In genomic region chr3:129220681-129221379, GRCm38 (mm10) we compare ENCODE assay signal across 12 mouse cellular contexts. TPM values are rescaled to one million over a fixed set of nuclear protein-coding genes. Genes with fewer than 3 reads are reported as not detected.
A peak's percentile ranks its signal among the peaks of the same experiment; 100 is the strongest.
DNase-seq lines count a peak whose midpoint lies in the region; ATAC-seq lines count a peak whose summit lies in the region.
"Had no signal": no experiment of that assay in that cellular context is flagged by ENCODE, and none has a peak within 500 bp of the region (broad histone marks: within the 10 kb centered on the region; RNA-seq: fewer than 3 reads in every experiment).

No protein-coding gene starts in this region.

- H3K27ac ChIP-seq in heart, embryonic 16.5 days (ENCODE audit: low read length) = peak overlapping the region; percentile 39
- peak overlapping the region; percentile 40; the same call in 1 of the 2 replicates for H3K27ac ChIP-seq in embryonic facial prominence, embryonic 10.5 days (replicated peaks)
- no peak overlapping the region for H3K27ac ChIP-seq in kidney, embryonic 14.5 days (ENCODE audit: low read depth, low read length)
- H3K27ac ChIP-seq: layer of hippocampus, adult 2 months; lung, embryonic 15.5 days; neural tube, embryonic 13.5 days had no signal

- H3K4me2 ChIP-seq in heart, embryonic 16.5 days (ENCODE audit: low read depth, low read length) = peak overlapping the region; percentile 49
- H3K4me2 ChIP-seq in kidney, embryonic 14.5 days (replicated peaks; ENCODE audit: low read depth, low read length) = no peak overlapping the region
- H3K4me2 ChIP-seq: lung, embryonic 15.5 days; neural tube, embryonic 13.5 days had no signal

- H3K9ac ChIP-seq in heart, embryonic 16.5 days (ENCODE audit: low read length) = peak overlapping the region; percentile 43; the same call in 1 of the 2 replicates
- no peak overlapping the region for H3K9ac ChIP-seq in kidney, embryonic 14.5 days (ENCODE audit: low read depth, low read length)
- H3K9ac ChIP-seq: lung, embryonic 15.5 days; neural tube, embryonic 13.5 days had no signal

- H3K9me3 ChIP-seq in heart, embryonic 16.5 days (replicated peaks; ENCODE audit: control insufficient read depth, low read length) = no peaks in the 10 kb centered on the region
- H3K9me3 ChIP-seq in embryonic facial prominence, embryonic 10.5 days = no peaks in the 10 kb centered on the region
- no peaks in the 10 kb centered on the region for H3K9me3 ChIP-seq in kidney, embryonic 14.5 days (ENCODE audit: control insufficient read depth, low read length)
- H3K9me3 ChIP-seq: lung, embryonic 15.5 days; neural tube, embryonic 13.5 days had no signal

- peaks cover 59% of the 10 kb centered on the region for H3K27me3 ChIP-seq in heart, embryonic 16.5 days (ENCODE audit: control insufficient read depth, insufficient read depth, low read length)
- peaks cover 100% of the 10 kb centered on the region for H3K27me3 ChIP-seq in embryonic facial prominence, embryonic 10.5 days (replicated peaks; ENCODE audit: low read depth, poor library complexity, severe bottlenecking)
- H3K27me3 ChIP-seq in kidney, embryonic 14.5 days (ENCODE audit: control insufficient read depth, insufficient read depth, low read length) = peaks cover 87% of the 10 kb centered on the region

- peak overlapping the region; percentile 8 for H3K4me3 ChIP-seq in heart, embryonic 16.5 days (ENCODE audit: low read length)
- 0 out of 2 replicates have a peak overlapping the region, but pooled peaks have one; percentile 9 for H3K4me3 ChIP-seq in embryonic facial prominence, embryonic 10.5 days
- H3K4me3 ChIP-seq in kidney, embryonic 14.5 days (ENCODE audit: low read length) = peak overlapping the region; percentile 3; the same call in 1 of the 2 replicates
- H3K4me3 ChIP-seq: layer of hippocampus, adult 2 months; lung, embryonic 15.5 days; neural tube, embryonic 13.5 days had no signal

- WGBS in heart, embryonic 16.5 days = 15% methylated on average over 24 of the region's 24 CpGs
- WGBS in embryonic facial prominence, embryonic 10.5 days = 1% methylated on average over 24 of the region's 24 CpGs
- WGBS in kidney, embryonic 14.5 days = 2% methylated on average over 24 of the region's 24 CpGs

- no peak for ATAC-seq in heart, embryonic 16.5 days (replicated peaks; ENCODE audit: extremely low read depth, insufficient read depth, low FRiP score)
- ATAC-seq in kidney, embryonic 14.5 days (ENCODE audit: low FRiP score, low TSS enrichment) = 0 out of 2 replicates have a peak, but pooled peaks have one; percentile 8

- H3K4me1 ChIP-seq in heart, embryonic 16.5 days (ENCODE audit: control insufficient read depth, insufficient read depth, low read length) = 0 out of 2 replicates have a peak, but pooled peaks cover 5% of the 10 kb centered on the region
- H3K4me1 ChIP-seq in embryonic facial prominence, embryonic 10.5 days = peaks cover 44% of the 10 kb centered on the region
- H3K4me1 ChIP-seq in kidney, embryonic 14.5 days (ENCODE audit: control insufficient read depth, insufficient read depth, low read length) = peaks cover 10% of the 10 kb centered on the region; the same call in 1 of the 2 replicates

- no peaks in the 10 kb centered on the region for H3K36me3 ChIP-seq in heart, embryonic 16.5 days (ENCODE audit: control insufficient read depth, insufficient read depth)
- H3K36me3 ChIP-seq in embryonic facial prominence, embryonic 10.5 days (replicated peaks) = no peaks in the 10 kb centered on the region
- H3K36me3 ChIP-seq in kidney, embryonic 14.5 days (ENCODE audit: control insufficient read depth, insufficient read depth, low read length) = no peaks in the 10 kb centered on the region
- H3K36me3 ChIP-seq: lung, embryonic 15.5 days; neural tube, embryonic 13.5 days had no signal

- DNase-seq in heart, adult 18-20 months = no peak
- DNase-seq in embryonic facial prominence, embryonic 10.5 days (ENCODE audit: low spot score) = peak; percentile 57
- DNase-seq in retina, embryonic 14.5 days (ENCODE audit: low spot score) = peak; percentile 34
- DNase-seq in thymus, postnatal 14 days = no peak
- no peak for DNase-seq in thymus, adult 18-20 months
- no peak for DNase-seq in spleen, adult 18-20 months
- DNase-seq: cerebellum, adult 2 months had no signal

RNA-seq across cellular contexts. Expression of gene Pitx2, which starts 21.2 kb away (rescaled TPM):
- 16.3 and 26.9 TPM in 2 replicates for polyA plus RNA-seq in heart, embryonic 16.5 days (2015; fragmentation: Nextera tagmentation; extraction: Ambion mirVana)
- under 1 TPM; 0.36 to 0.50 TPM for total RNA-seq in heart, adult 18-20 months (2021)
- 41.4 and 43.8 TPM in 2 replicates for polyA plus RNA-seq in embryonic facial prominence, embryonic 10.5 days (2016; fragmentation: Nextera tagmentation; extraction: Ambion mirVana)
- 1.7 and 1.8 TPM in 2 replicates for polyA plus RNA-seq in kidney, embryonic 14.5 days (2014; fragmentation: Nextera tagmentation; extraction: Ambion mirVana)
- total RNA-seq: layer of hippocampus, adult 2 months had no signal

Comparison
In these comparisons a context has a peak if more than half of its experiments do, and no peak if none do; other contexts are left out.
1. DNase-seq: peak in embryonic facial prominence, embryonic 10.5 days (single experiment) and retina, embryonic 14.5 days (single experiment); none in heart, adult 18-20 months (0 of 2), thymus, postnatal 14 days (single experiment), thymus, adult 18-20 months (0 of 2) and spleen, adult 18-20 months (0 of 2).
2. Peak in every context shown above with its lines, with median percentiles within 50 percentile points of each other: H3K4me3 ChIP-seq.